Mouse (Mus musculus) liver, adult 2 months (tissue): ENCODE data around the gene D630039A03Rik. TPM values are rescaled to one million over a fixed set of nuclear protein-coding genes. Genes with fewer than 3 reads are reported as not detected.

Experiments
- DNase-seq: peaks from one replicate; pipeline ENCODE4 v3.0.0-alpha.2; 2011; ENCODE audit warnings: low read depth, low spot score; ENCODE audit errors: extremely low read depth
- H3K27ac ChIP-seq: fragments of 200-500 bp; replicated peaks from 2 replicates; pipeline ENCODE4 v1.5.1; 2012; ENCODE audit warnings: low read depth, mild to moderate bottlenecking, control low read depth, inconsistent platforms, low read length; ENCODE audit not compliant: insufficient read depth
- H3K27me3 ChIP-seq: fragments of 200-500 bp; 2 replicates; pipeline ENCODE4 v1.6.1; 2012; ENCODE audit warnings: mild to moderate bottlenecking, moderate library complexity, low read length, inconsistent platforms; ENCODE audit not compliant: control insufficient read depth, insufficient read depth
- H3K36me3 ChIP-seq: fragments of 200-500 bp; 2 replicates; pipeline ENCODE4 v1.6.1; 2012; ENCODE audit warnings: low read length, inconsistent platforms; ENCODE audit not compliant: control insufficient read depth, insufficient read depth
- H3K4me1 ChIP-seq: fragments of 200-500 bp; 2 replicates; pipeline ENCODE4 v1.6.1; 2011; ENCODE audit warnings: low read length; ENCODE audit not compliant: control insufficient read depth, insufficient read depth
- H3K4me3 ChIP-seq: fragments of 200-500 bp; 2 replicates; pipeline ENCODE4 v1.5.1; 2011; ENCODE audit warnings: low read depth, mild to moderate bottlenecking, control low read depth, low read length, moderate library complexity; ENCODE audit not compliant: insufficient read depth
- H3K79me2 ChIP-seq: fragments of 200-500 bp; 2 replicates; pipeline ENCODE4 v1.6.1; 2012; ENCODE audit warnings: inconsistent platforms, mild to moderate bottlenecking, low read length, moderate library complexity; ENCODE audit not compliant: control insufficient read depth, insufficient read depth
- H3K9ac ChIP-seq: fragments of 200-500 bp; 2 replicates; pipeline ENCODE4 v1.6.1; 2012; ENCODE audit warnings: low read depth, mild to moderate bottlenecking, control low read depth, inconsistent platforms, low read length
- CTCF ChIP-seq: fragments of 200-500 bp; IDR thresholded peaks from 2 replicates; pipeline ENCODE4 v1.5.1; 2011; ENCODE audit warnings: low read depth, low read length, control low read depth
- POLR2A ChIP-seq: fragments of 200-500 bp; IDR thresholded peaks from 2 replicates; pipeline ENCODE4 v1.6.1; 2011; ENCODE audit warnings: low read length, control low read depth; ENCODE audit not compliant: insufficient read depth; ENCODE audit errors: extremely low read depth
- WGBS: fragments of 180-500 bp; shearing (Covaris S2); methylation state at CpG from one replicate; pipeline ENCODE4 v1.1.7; 2018; 5-methylcytosine and 5-hydroxymethylcytosine counted together
- polyA plus RNA-seq: library from polyadenylated mRNA; depleted of rRNA; stranded (reverse); fragments of >200 nt; gene quantifications from 2 replicates; pipeline ENCODE4 v1.2.3, GENCODE M21; 2012; rRNA removed
- total RNA-seq: library from RNA; depleted of rRNA; stranded (reverse); fragments of >200 nt; gene quantifications from 2 replicates; pipeline ENCODE4 v1.2.3, GENCODE M21; 2014; rRNA removed

Gene D630039A03Rik
- total and polyA plus RNA-seq, 2 experiments: 3.2 to 14.3 TPM

DNA sequence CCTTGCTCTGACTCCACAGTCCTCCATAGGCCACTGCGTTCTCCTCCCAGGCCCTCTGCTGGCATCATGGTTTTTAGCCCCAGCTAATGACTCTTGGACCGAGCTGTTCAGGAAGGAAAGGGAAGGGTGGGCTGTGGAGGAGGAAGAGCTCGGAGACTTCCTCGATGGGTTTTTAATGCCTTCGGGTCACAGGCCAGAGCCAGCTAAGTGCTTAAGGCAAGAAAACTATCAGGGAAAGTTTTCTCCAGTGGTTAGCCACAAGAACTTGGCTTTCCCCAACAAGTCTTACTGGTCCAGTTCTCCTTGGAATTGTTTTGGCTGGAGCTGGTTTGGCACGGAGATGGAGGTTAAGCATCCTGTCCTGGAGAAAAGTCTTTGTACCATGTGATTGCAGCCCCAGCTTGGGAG is 55.9 kb downstream of the D630039A03Rik start:
- DNase-seq: no peak
- 65% methylated on average over 6 of the region's 6 CpGs for WGBS

More for the DNA sequence above, 55.9 kb downstream of the D630039A03Rik start:
- H3K4me1 ChIP-seq: peaks cover 5% of the 10 kb centered on the region; the same call in 1 of the 2 replicates
- H3K9ac ChIP-seq: no peak overlapping the region
- H3K27ac ChIP-seq: peak overlapping the region; percentile 1; the same call in 1 of the 2 replicates
- H3K4me3 ChIP-seq: no peak overlapping the region
- no peaks in the 10 kb centered on the region for H3K27me3 ChIP-seq
- TF ChIP-seq POLR2A (no peak), CTCF (no peak)
- peaks cover 2% of the 10 kb centered on the region; the same call in 1 of the 2 replicates for H3K36me3 ChIP-seq
- peaks cover 10% of the 10 kb centered on the region; the same call in 1 of the 2 replicates for H3K79me2 ChIP-seq

Other genes with a start within 250 kb of the D630039A03Rik start
- 6.5 and 7.5 TPM in 2 replicates for gene Akap2, start 198.6 kb downstream of the D630039A03Rik start, total RNA-seq
- 4.2 and 6.3 TPM in 2 replicates for gene Akap2, start 198.6 kb downstream of the D630039A03Rik start, polyA plus RNA-seq
- 138 and 151 TPM in 2 replicates for gene Txn1, start 40.1 kb upstream of the D630039A03Rik start, total RNA-seq
- 246 and 257 TPM in 2 replicates for gene Txn1, start 40.1 kb upstream of the D630039A03Rik start, polyA plus RNA-seq
- not detected in 2 replicates for gene Txndc8, start 92.8 kb upstream of the D630039A03Rik start, total RNA-seq
- gene Txndc8, start 92.8 kb upstream of the D630039A03Rik start, polyA plus RNA-seq: not detected in 2 replicates